ENCODE assay signal across 8 mouse cellular contexts in genomic region chr6:87671353-87671752, GRCm38 (mm10). TPM values are rescaled to one million over a fixed set of nuclear protein-coding genes. Genes with fewer than 3 reads are reported as not detected.
DNase-seq lines count a peak whose midpoint lies in the region; ATAC-seq and TF ChIP-seq lines count a peak whose summit lies in the region.

No protein-coding gene starts in this region.

- H3K4me3 ChIP-seq in heart, embryonic 12.5 days: peak overlapping the region; percentile 67
- peak overlapping the region; percentile 67 to 92 (median 77) for H3K4me3 ChIP-seq in CH12.LX (replicated peaks in 1 of 3; ENCODE audit: low read depth in 2 of 3, low read length in 2 of 3, poor library complexity in 1 of 3)
- H3K4me3 ChIP-seq in forebrain, embryonic 12.5 days (replicated peaks): peak overlapping the region; percentile 76
- peak overlapping the region; percentile 88 for H3K4me3 ChIP-seq in liver, embryonic 13.5 days (replicated peaks)

- peaks cover 12% of the 10 kb centered on the region for H3K4me1 ChIP-seq in heart, embryonic 12.5 days (replicated peaks)
- H3K4me1 ChIP-seq in CH12.LX (ENCODE audit: control insufficient read depth in 1 of 2, insufficient read depth in 2 of 2): peaks cover 0 to 23% of the 10 kb centered on the region in 2 experiments; a peak in 2 of 4 replicates
- peaks cover 26% of the 10 kb centered on the region for H3K4me1 ChIP-seq in forebrain, embryonic 12.5 days
- peaks cover 73% of the 10 kb centered on the region for H3K4me1 ChIP-seq in liver, embryonic 13.5 days (replicated peaks)

- no peaks in the 10 kb centered on the region for H3K9me3 ChIP-seq in heart, embryonic 12.5 days (replicated peaks)
- H3K9me3 ChIP-seq in CH12.LX (replicated peaks; ENCODE audit: low read length): no peaks in the 10 kb centered on the region
- H3K9me3 ChIP-seq in forebrain, embryonic 12.5 days: no peaks in the 10 kb centered on the region
- H3K9me3 ChIP-seq in liver, embryonic 13.5 days (replicated peaks): no peaks in the 10 kb centered on the region

- TF ChIP-seq EP300 in CH12.LX (IDR thresholded peaks at IDR 0.05; ENCODE audit: low read length): no peak

- no peak for ATAC-seq in heart, embryonic 12.5 days (ENCODE audit: insufficient number of reproducible peaks, low FRiP score)
- no peak for ATAC-seq in forebrain, embryonic 12.5 days (ENCODE audit: low FRiP score)
- no peak for ATAC-seq in liver, embryonic 13.5 days (ENCODE audit: low read depth)

- H3K27ac ChIP-seq in heart, embryonic 12.5 days (ENCODE audit: poor library complexity, severe bottlenecking): 0 out of 2 replicates have a peak overlapping the region, but pooled peaks have one; percentile 35
- H3K27ac ChIP-seq in CH12.LX (ENCODE audit: insufficient read depth, low read depth): no peak overlapping the region
- no peak overlapping the region for H3K27ac ChIP-seq in forebrain, embryonic 12.5 days
- H3K27ac ChIP-seq in liver, embryonic 13.5 days: peak overlapping the region; percentile 98

- peak overlapping the region; percentile 79 for H3K9ac ChIP-seq in heart, embryonic 12.5 days
- H3K9ac ChIP-seq in CH12.LX (ENCODE audit: insufficient read depth, low read depth): peak overlapping the region; percentile 52; the same call in 1 of the 2 replicates
- H3K9ac ChIP-seq in forebrain, embryonic 12.5 days: peak overlapping the region; percentile 72
- H3K9ac ChIP-seq in liver, embryonic 13.5 days: peak overlapping the region; percentile 84

- 8% methylated on average over 8 of the region's 8 CpGs for WGBS in heart, embryonic 12.5 days
- WGBS in forebrain, embryonic 12.5 days: 17% methylated on average over 8 of the region's 8 CpGs
- 1% methylated on average over 8 of the region's 8 CpGs for WGBS in liver, embryonic 13.5 days (ENCODE audit: insufficient replicate concordance)

- in situ Hi-C loops in CH12.LX (cut with MboI; ENCODE audit: low pct_ligation_motif_present, low pct_unique_long_range_greater_than_20kb, low sequenced_read_pairs): loop anchor here (5.0 to 25.0 kb wide), 2 partner anchors 209 to 274 kb away; no protein-coding TSS in a partner anchor

- no peak for TF ChIP-seq RAD21 in CH12.LX (IDR thresholded peaks at IDR 0.05; ENCODE audit: low read depth, low read length)

- dilution Hi-C loops in CH12.LX (cut with MboI; ENCODE audit: extremely low pct_ligation_motif_present, extremely low pct_unique_long_range_greater_than_20kb, low sequenced_read_pairs): no loop called here

- H3K27me3 ChIP-seq in heart, embryonic 12.5 days (replicated peaks): no peaks in the 10 kb centered on the region
- no peaks in the 10 kb centered on the region for H3K27me3 ChIP-seq in CH12.LX (replicated peaks)
- H3K27me3 ChIP-seq in forebrain, embryonic 12.5 days: no peaks in the 10 kb centered on the region
- no peaks in the 10 kb centered on the region for H3K27me3 ChIP-seq in liver, embryonic 13.5 days

- DNase-seq in heart, postnatal 25 days (ENCODE audit: low spot score): no peak
- no peak for DNase-seq in CH12.LX (ENCODE audit: extremely low read depth)
- no peak for DNase-seq in liver, embryonic 13.5 days
- no peak for DNase-seq in layer of hippocampus, postnatal 14 days (ENCODE audit: low spot score in 2 of 2)
- DNase-seq in frontal cortex, postnatal 25 days (ENCODE audit: low spot score in 2 of 2): no peak
- no peak for DNase-seq in right cerebral cortex, postnatal 4 days

- TF ChIP-seq CTCF in CH12.LX (conservative IDR thresholded peaks at IDR 0.05 in 1 of 2, IDR thresholded peaks at IDR 0.05 in 1 of 2; ENCODE audit: low read depth in 2 of 2, low read length in 2 of 2): no peak

- TF ChIP-seq POLR2A in CH12.LX (IDR thresholded peaks at IDR 0.05; ENCODE audit: low read depth, low read length): no peak

- no peaks in the 10 kb centered on the region for H3K79me2 ChIP-seq in CH12.LX (replicated peaks; ENCODE audit: control insufficient read depth, extremely low read depth, insufficient read depth, poor library complexity, severe bottlenecking)

- H3K4me2 ChIP-seq in heart, embryonic 12.5 days: peak overlapping the region; percentile 86
- H3K4me2 ChIP-seq in CH12.LX (ENCODE audit: insufficient read depth, low read depth, poor library complexity, severe bottlenecking): peak overlapping the region; percentile 63
- H3K4me2 ChIP-seq in forebrain, embryonic 12.5 days: peak overlapping the region; percentile 95
- H3K4me2 ChIP-seq in liver, embryonic 13.5 days: peak overlapping the region; percentile 80

- intact Hi-C loops in heart, postnatal 25 days (cut with DNase I): loop anchor here (2.0 to 5.0 kb wide), 2 partner anchors 205 to 274 kb away; no protein-coding TSS in a partner anchor

- no peaks in the 10 kb centered on the region for H3K36me3 ChIP-seq in heart, embryonic 12.5 days
- peaks cover 3 to 9% of the 10 kb centered on the region in 2 experiments for H3K36me3 ChIP-seq in CH12.LX (replicated peaks in 1 of 2; ENCODE audit: control insufficient read depth in 1 of 2, insufficient read depth in 1 of 2, low read length in 1 of 2)
- H3K36me3 ChIP-seq in forebrain, embryonic 12.5 days (replicated peaks): no peaks in the 10 kb centered on the region
- peaks cover 16% of the 10 kb centered on the region for H3K36me3 ChIP-seq in liver, embryonic 13.5 days

TF ChIP-seq in CH12.LX, 34 proteins besides CTCF, POLR2A, EP300 and RAD21:
- TF ChIP-seq ZMIZ1 (IDR thresholded peaks at IDR 0.05; ENCODE audit: low read depth, low read length): peak; percentile 77; the same call in 1 of the 2 replicates
- no peak for TF ChIP-seq TCF12 (IDR thresholded peaks at IDR 0.05; ENCODE audit: low read depth, low read length)
- no peak for TF ChIP-seq MAX (IDR thresholded peaks at IDR 0.05; ENCODE audit: low read length)

RNA-seq across cellular contexts. Expression of gene Aplf, which starts 0.6 kb away (rescaled TPM):
- 9.2 and 10.4 TPM in 2 replicates for polyA plus RNA-seq in heart, embryonic 12.5 days (2016; fragmentation: Nextera tagmentation; extraction: Ambion mirVana)
- total RNA-seq in heart, postnatal 25 days (2021): 1 to 10 TPM; 2.3 to 2.6 TPM
- total RNA-seq in CH12.LX (2012; rRNA removed) (9.1 and 10.3 TPM in 2 replicates), CH12.LX (2014; rRNA removed) (13.8 and 15.8 TPM in 2 replicates)
- 11.1 and 11.9 TPM in 2 replicates for polyA plus RNA-seq in CH12.LX (2012; ENCODE audit: insufficient read length, low read depth)
- 15.5 and 15.6 TPM in 2 replicates for polyA plus RNA-seq in forebrain, embryonic 12.5 days (2016; fragmentation: Nextera tagmentation; extraction: Ambion mirVana)
- polyA plus RNA-seq in liver, embryonic 13.5 days (2015; fragmentation: Nextera tagmentation; extraction: Ambion mirVana): 16.6 and 19.8 TPM in 2 replicates
- total RNA-seq in layer of hippocampus, postnatal 14 days (2021): 1 to 10 TPM; 7.3 to 7.4 TPM

RNA-seq across cellular contexts. Expression of gene Efcc1, which starts 59.3 kb away (rescaled TPM):
- polyA plus RNA-seq in heart, embryonic 12.5 days (2016; fragmentation: Nextera tagmentation; extraction: Ambion mirVana): 0.46 and 0.73 TPM in 2 replicates
- 1 to 10 TPM in 1 of 2 experiments, under 1 TPM in 1; 0.95 to 1.4 TPM for total RNA-seq in heart, postnatal 25 days (2021)
- total RNA-seq in CH12.LX (2012; rRNA removed) (not detected in 2 replicates), CH12.LX (2014; rRNA removed) (not detected in 2 replicates)
- 0.14 and 0.18 TPM in 2 replicates for polyA plus RNA-seq in CH12.LX (2012; ENCODE audit: insufficient read length, low read depth)
- 1.6 and 2.0 TPM in 2 replicates for polyA plus RNA-seq in forebrain, embryonic 12.5 days (2016; fragmentation: Nextera tagmentation; extraction: Ambion mirVana)
- 0.16 and 0.35 TPM in 2 replicates for polyA plus RNA-seq in liver, embryonic 13.5 days (2015; fragmentation: Nextera tagmentation; extraction: Ambion mirVana)
- total RNA-seq in layer of hippocampus, postnatal 14 days (2021): 1 to 10 TPM; 4.1 to 5.0 TPM

Comparison
In these comparisons a context has a peak if more than half of its experiments do, and no peak if none do; other contexts are left out.
1. H3K27ac ChIP-seq: peak in heart, embryonic 12.5 days (single experiment) and liver, embryonic 13.5 days (single experiment); none in CH12.LX (single experiment) and forebrain, embryonic 12.5 days (single experiment).
2. Peak in every context shown above with its lines, with median percentiles within 50 percentile points of each other: H3K4me2 ChIP-seq, H3K4me3 ChIP-seq and H3K9ac ChIP-seq.